Mouse (Mus musculus) CH12.LX (cell line): ENCODE results near the gene Sec14l1. TPM values are rescaled to one million over a fixed set of nuclear protein-coding genes. Genes with fewer than 3 reads are reported as not detected.

Experiments
- DNase-seq: peaks from one replicate; pipeline ENCODE4 v3.0.0-alpha.2; 2013; ENCODE audit errors: extremely low read depth
- H3K27ac ChIP-seq: 2 replicates; pipeline ENCODE4 v1.5.1; 2012; ENCODE audit warnings: low read depth, mild to moderate bottlenecking, control low read depth, moderate library complexity; ENCODE audit not compliant: insufficient read depth
- H3K27me3 ChIP-seq: replicated peaks from 2 replicates; pipeline ENCODE3; 2012; ENCODE audit warnings: inconsistent platforms
- H3K36me3 ChIP-seq, 2 experiments: replicated peaks in 1 of 2; 2 replicates each; pipeline versions ENCODE3 to v1.6.1; 2012; ENCODE audit warnings: inconsistent platforms in 1 of 2, low read length in 1 of 2, mild to moderate bottlenecking in 1 of 2, mixed read lengths in 1 of 2, moderate library complexity in 1 of 2; ENCODE audit not compliant: control insufficient read depth in 1 of 2, insufficient read depth in 1 of 2
- H3K4me1 ChIP-seq, 2 experiments: 2 replicates each; pipeline ENCODE4 v1.6.1; 2012; ENCODE audit warnings: inconsistent platforms in 1 of 2, moderate library complexity in 1 of 2; ENCODE audit not compliant: insufficient read depth in 2 of 2, control insufficient read depth in 1 of 2
- H3K4me2 ChIP-seq: 2 replicates; pipeline ENCODE4 v1.6.1; 2012; ENCODE audit warnings: low read depth, mild to moderate bottlenecking, control low read depth; ENCODE audit not compliant: poor library complexity, insufficient read depth, severe bottlenecking
- H3K4me3 ChIP-seq, 3 experiments: fragments of 150-350 bp in 1 of 3; sonication (generic) in 1 of 3; replicated peaks in 1 of 3; 2 replicates each; pipeline versions ENCODE3 to v1.5.1; 2011 to 2012; ENCODE audit warnings: low read depth in 2 of 3, low read length in 2 of 3, mild to moderate bottlenecking in 2 of 3, moderate library complexity in 2 of 3, control low read depth in 1 of 3, improper control_type of control experiment in 1 of 3, inconsistent platforms in 1 of 3, mixed read lengths in 1 of 3; ENCODE audit not compliant: poor library complexity in 1 of 3
- H3K79me2 ChIP-seq: replicated peaks from 2 replicates; pipeline ENCODE4 v1.6.1; 2012; ENCODE audit warnings: mild to moderate bottlenecking, moderate library complexity; ENCODE audit not compliant: control insufficient read depth, poor library complexity, insufficient read depth, severe bottlenecking; ENCODE audit errors: extremely low read depth
- H3K9ac ChIP-seq: 2 replicates; pipeline ENCODE4 v1.6.1; 2012; ENCODE audit warnings: low read depth, mild to moderate bottlenecking, control low read depth, moderate library complexity; ENCODE audit not compliant: insufficient read depth
- H3K9me3 ChIP-seq: replicated peaks from 2 replicates; pipeline ENCODE3; 2012; ENCODE audit warnings: low read length, inconsistent platforms, mixed read lengths
- BHLHE40 ChIP-seq: IDR thresholded peaks from 2 replicates; pipeline ENCODE4 v1.6.1; 2011; ENCODE audit warnings: mild to moderate bottlenecking, low read depth, low read length, improper control_type of control experiment
- CHD1 ChIP-seq: IDR thresholded peaks from 2 replicates; pipeline ENCODE4 v1.6.1; 2012; ENCODE audit warnings: low read depth, low read length, improper control_type of control experiment, inconsistent platforms
- ETS1 ChIP-seq: conservative IDR thresholded peaks from 2 replicates; pipeline ENCODE4 v1.6.1; 2012; ENCODE audit warnings: low read depth, mild to moderate bottlenecking, inconsistent platforms, low read length, improper control_type of control experiment, moderate library complexity
- IRF4 ChIP-seq: IDR thresholded peaks from 2 replicates; pipeline ENCODE4 v1.6.1; 2014; ENCODE audit warnings: low read depth, mild to moderate bottlenecking, inconsistent platforms, low read length, improper control_type of control experiment
- MAZ ChIP-seq: IDR thresholded peaks from 2 replicates; pipeline ENCODE4 v1.6.1; 2012; ENCODE audit warnings: low read depth, mild to moderate bottlenecking, inconsistent platforms, low read length, improper control_type of control experiment, moderate library complexity
- NRF1 ChIP-seq: IDR thresholded peaks from 2 replicates; pipeline ENCODE4 v1.6.1; 2014; ENCODE audit warnings: low read depth, mild to moderate bottlenecking, inconsistent platforms, low read length, improper control_type of control experiment, moderate library complexity
- POLR2A ChIP-seq: IDR thresholded peaks from 2 replicates; pipeline ENCODE4 v1.6.1; 2011; ENCODE audit warnings: low read depth, mild to moderate bottlenecking, improper control_type of control experiment, low read length
- POLR2AphosphoS2 ChIP-seq: IDR thresholded peaks from 2 replicates; pipeline ENCODE4 v1.6.1; 2011; ENCODE audit warnings: low read depth, low read length, improper control_type of control experiment
- RAD21 ChIP-seq: IDR thresholded peaks from 2 replicates; pipeline ENCODE4 v1.6.1; 2011; ENCODE audit warnings: low read depth, mild to moderate bottlenecking, low read length, improper control_type of control experiment, moderate library complexity
- RCOR1 ChIP-seq: conservative IDR thresholded peaks from 2 replicates; pipeline ENCODE4 v1.6.1; 2012; ENCODE audit warnings: low read depth, mild to moderate bottlenecking, inconsistent platforms, low read length, improper control_type of control experiment
- SMC3 ChIP-seq: IDR thresholded peaks from 2 replicates; pipeline ENCODE4 v1.6.1; 2011; ENCODE audit warnings: low read depth, low read length, improper control_type of control experiment
- TCF12 ChIP-seq: IDR thresholded peaks from 2 replicates; pipeline ENCODE4 v1.6.1; 2014; ENCODE audit warnings: low read depth, mild to moderate bottlenecking, inconsistent platforms, low read length, improper control_type of control experiment
- UBTF ChIP-seq: IDR thresholded peaks from 2 replicates; pipeline ENCODE4 v1.6.1; 2012; ENCODE audit warnings: low read depth, mild to moderate bottlenecking, inconsistent platforms, low read length, improper control_type of control experiment, moderate library complexity
- USF1 ChIP-seq: IDR thresholded peaks from 2 replicates; pipeline ENCODE4 v1.6.1; 2014; ENCODE audit warnings: low read depth, mild to moderate bottlenecking, inconsistent platforms, low read length, improper control_type of control experiment
- USF2 ChIP-seq: conservative IDR thresholded peaks from 2 replicates; pipeline ENCODE4 v1.6.1; 2011; ENCODE audit warnings: low read depth, low read length, improper control_type of control experiment
- ZC3H11A ChIP-seq: IDR thresholded peaks from 2 replicates; pipeline ENCODE4 v1.6.1; 2012; ENCODE audit warnings: low read depth, mild to moderate bottlenecking, inconsistent platforms, low read length, improper control_type of control experiment
- ZNF384 ChIP-seq: IDR thresholded peaks from 2 replicates; pipeline ENCODE4 v1.6.1; 2012; ENCODE audit warnings: low read depth, low read length, improper control_type of control experiment, inconsistent platforms
- dilution Hi-C: fragments of 300-500 bp; cut with MboI; formaldehyde crosslinking; loops from 2 replicates; pipeline ENCODE4 v1.14.3; 2020; ENCODE audit warnings: low sequenced_read_pairs; ENCODE audit not compliant: extremely low pct_unique_long_range_greater_than_20kb, extremely low pct_ligation_motif_present
- in situ Hi-C: fragments of 300-500 bp; cut with MboI; formaldehyde crosslinking; loops from 3 replicates; pipeline ENCODE4 v1.14.3; 2019; ENCODE audit warnings: low sequenced_read_pairs, low pct_ligation_motif_present, low pct_unique_long_range_greater_than_20kb, mixed read lengths
- polyA plus RNA-seq: library from polyadenylated mRNA; unstranded; fragments of >175 nt; gene quantifications from 2 replicates; pipeline ENCODE4 v1.2.1, GENCODE M21; 2012; ENCODE audit warnings: low read depth; ENCODE audit not compliant: insufficient read length
- total RNA-seq, 2 experiments: library from RNA; depleted of rRNA; stranded (reverse); fragments of 300-350 nt in 1 of 2; fragments of >200 nt in 1 of 2; gene quantifications; 2 replicates each; pipeline ENCODE4 v1.2.3; 2012 to 2014

Gene Sec14l1
- total and polyA plus RNA-seq, 3 experiments: 18.5 to 28.2 (median 21.5) TPM

DNA sequence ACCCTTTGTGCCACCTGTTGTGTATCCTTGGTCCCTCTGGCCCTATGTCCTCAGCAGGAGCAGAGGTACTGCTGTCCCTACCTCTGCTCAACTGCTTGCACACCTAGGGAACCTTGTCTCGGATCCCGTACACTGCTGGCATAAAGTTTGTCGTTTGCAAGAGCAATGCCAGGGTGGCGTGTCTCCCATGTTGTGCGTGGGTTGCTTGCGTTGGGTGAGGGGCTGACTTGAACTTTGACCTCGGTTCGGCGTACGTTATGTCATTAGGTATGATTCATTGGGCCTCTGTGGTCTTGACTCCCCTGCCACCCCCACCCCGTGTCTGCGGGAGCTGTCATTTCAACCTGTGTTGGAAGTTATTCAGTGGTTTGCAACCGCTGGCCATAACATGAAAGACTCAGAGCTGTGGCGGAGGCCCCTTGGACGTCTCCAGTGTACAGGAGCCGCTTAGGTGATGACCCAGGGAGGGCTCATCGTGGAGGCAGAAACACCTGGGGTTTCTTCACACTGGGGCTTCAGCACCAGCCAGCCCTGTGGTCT, 35.2 kb upstream of the Sec14l1 start:
- Histone ChIP-seq H3K4me2 (no peak overlapping the region), H3K27me3 (no peaks in the 10 kb centered on the region), H3K9ac (no peak overlapping the region), H3K4me1 (peaks cover 14 to 54% of the 10 kb centered on the region in 2 experiments), H3K9me3 (no peaks in the 10 kb centered on the region), H3K27ac (no peak overlapping the region), H3K36me3 (peaks cover 58 to 71% of the 10 kb centered on the region in 2 experiments), H3K79me2 (peaks cover 26% of the 10 kb centered on the region), H3K4me3 (no peak overlapping the region)
- DNase-seq: no peak
- TF ChIP-seq USF1 (no peak), RCOR1 (no peak), IRF4 (no peak), USF2 (no peak), ETS1 (no peak), TCF12 (no peak), BHLHE40 (no peak), SMC3 (no peak), MAZ (no peak), ZNF384 (no peak), RAD21 (no peak), CHD1 (no peak)
- dilution Hi-C loops: no loop called here
- in situ Hi-C loops: loop anchor here (5.0 kb wide), 3 partner anchors 38 to 278 kb away; partner anchors contain the start of gene Sec14l1

DNA sequence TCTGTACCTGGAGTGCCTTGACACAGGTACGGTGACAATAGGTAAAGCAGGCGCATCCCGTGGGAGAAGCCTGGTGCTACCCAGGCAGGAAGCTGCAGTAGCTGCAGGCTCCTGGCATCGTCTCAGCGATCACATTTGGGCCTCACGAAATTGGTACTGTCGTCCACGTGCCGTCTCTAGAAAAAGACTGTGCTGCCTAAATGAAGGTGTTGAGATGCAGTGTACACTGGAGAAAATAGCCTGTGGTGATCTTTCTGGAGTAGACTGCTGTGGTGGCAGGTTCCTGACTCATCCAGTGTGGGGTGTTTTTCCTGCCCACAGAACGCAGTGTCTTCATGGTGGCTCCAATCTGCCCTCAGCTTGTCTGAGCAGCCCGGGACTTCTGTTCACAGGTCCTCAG, 34.8 kb upstream of the Sec14l1 start:
- TF ChIP-seq ZC3H11A (no peak), NRF1 (no peak), POLR2A (peak; percentile 34; the same call in 1 of the 2 replicates), IRF4 (no peak), POLR2AphosphoS2 (no peak), UBTF (no peak), RAD21 (no peak), RCOR1 (no peak)
- DNase-seq: no peak
- Histone ChIP-seq H3K4me3 (no peak overlapping the region), H3K4me1 (peaks cover 14 to 54% of the 10 kb centered on the region in 2 experiments), H3K9me3 (no peaks in the 10 kb centered on the region), H3K4me2 (no peak overlapping the region), H3K79me2 (peaks cover 26% of the 10 kb centered on the region), H3K27me3 (no peaks in the 10 kb centered on the region), H3K36me3 (peaks cover 58 to 73% of the 10 kb centered on the region in 2 experiments), H3K9ac (no peak overlapping the region), H3K27ac (no peak overlapping the region)
- dilution Hi-C loops: no loop called here
- in situ Hi-C loops: loop anchor here (5.0 kb wide), 1 partner anchor 37 kb away; the partner anchor contains the start of gene Sec14l1
